Mouse (Mus musculus) testis, adult 2 months (tissue): Measurements from ENCODE around the gene Rtp2. TPM values are rescaled to one million over a fixed set of nuclear protein-coding genes. Genes with fewer than 3 reads are reported as not detected.

Source experiments
- H3K27ac ChIP-seq: fragments of 200-500 bp; 2 replicates; pipeline ENCODE4 v1.5.1; 2012; ENCODE audit warnings: low read depth, low read length; ENCODE audit not compliant: control insufficient read depth, insufficient read depth
- H3K27me3 ChIP-seq: fragments of 200-500 bp; 2 replicates; pipeline ENCODE4 v1.6.1; 2012; ENCODE audit warnings: mild to moderate bottlenecking, low read length, moderate library complexity; ENCODE audit not compliant: control insufficient read depth, insufficient read depth
- H3K36me3 ChIP-seq: fragments of 200-500 bp; 2 replicates; pipeline ENCODE4 v1.6.1; 2012; ENCODE audit warnings: mild to moderate bottlenecking, low read length; ENCODE audit not compliant: control insufficient read depth, insufficient read depth
- H3K4me1 ChIP-seq: fragments of 200-500 bp; 2 replicates; pipeline ENCODE4 v1.6.1; 2012; ENCODE audit warnings: low read length; ENCODE audit not compliant: control insufficient read depth, insufficient read depth
- H3K4me3 ChIP-seq: fragments of 200-500 bp; 2 replicates; pipeline ENCODE4 v1.5.1; 2012; ENCODE audit warnings: low read depth, mild to moderate bottlenecking, low read length, moderate library complexity, mixed read lengths; ENCODE audit not compliant: control insufficient read depth
- CTCF ChIP-seq: fragments of 200-500 bp; IDR thresholded peaks from 2 replicates; pipeline ENCODE4 v1.5.1; 2012; ENCODE audit warnings: low read depth, mild to moderate bottlenecking, inconsistent platforms, low read length, moderate library complexity; ENCODE audit not compliant: control insufficient read depth, insufficient read depth, insufficient replicate concordance
- POLR2A ChIP-seq: fragments of 200-500 bp; IDR thresholded peaks from 2 replicates; pipeline ENCODE4 v1.6.1; 2012; ENCODE audit warnings: low read depth, mild to moderate bottlenecking, inconsistent platforms, low read length, moderate library complexity; ENCODE audit not compliant: control insufficient read depth
- polyA plus RNA-seq: library from polyadenylated mRNA; depleted of rRNA; stranded (reverse); fragments of >200 nt; gene quantifications from 2 replicates; pipeline ENCODE4 v1.2.3, GENCODE M21; 2012

The Rtp2 gene
- polyA plus RNA-seq, 1 experiment: 0.20 TPM

DNA sequence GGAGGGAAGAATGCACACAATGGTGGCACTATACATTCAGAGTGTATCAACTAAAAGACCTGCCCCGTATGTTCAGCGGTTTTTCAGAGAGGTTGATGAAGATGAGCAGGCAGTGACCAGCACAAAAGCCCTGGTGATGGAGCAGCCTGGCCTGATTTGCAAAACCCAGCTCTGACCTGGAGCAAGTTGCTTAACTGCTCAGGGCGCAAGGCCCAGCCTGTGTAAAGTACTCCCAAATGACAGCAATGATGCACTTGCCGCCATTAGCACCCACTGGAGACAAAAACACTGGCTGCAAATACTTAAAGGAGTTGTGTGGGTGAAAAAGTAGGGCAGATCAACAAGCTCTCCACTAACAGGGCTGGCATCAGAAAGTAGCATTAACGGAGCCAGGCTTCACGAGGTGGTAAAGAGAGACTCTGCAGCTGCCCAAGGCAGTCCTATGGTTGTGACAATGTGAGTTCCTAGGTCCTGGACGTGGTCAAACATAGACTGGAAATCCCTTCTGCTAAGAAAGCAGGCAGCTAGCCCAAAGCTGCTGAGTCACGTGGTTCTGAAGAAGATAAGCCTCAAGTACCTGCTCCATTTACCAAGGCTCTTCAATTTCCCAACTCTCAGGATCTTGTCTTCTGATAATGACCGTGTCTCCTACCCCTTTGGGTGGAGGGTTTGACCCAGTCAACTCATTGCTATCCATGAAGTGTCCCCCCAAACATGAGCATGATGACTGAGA is 41.6 kb upstream of the Rtp2 start:
- Histone ChIP-seq H3K36me3 (no peaks in the 10 kb centered on the region), H3K27ac (no peak overlapping the region), H3K4me1 (no peaks in the 10 kb centered on the region), H3K27me3 (no peaks in the 10 kb centered on the region), H3K4me3 (no peak overlapping the region)
- no peak for TF ChIP-seq CTCF
- no peak for TF ChIP-seq POLR2A

DNA sequence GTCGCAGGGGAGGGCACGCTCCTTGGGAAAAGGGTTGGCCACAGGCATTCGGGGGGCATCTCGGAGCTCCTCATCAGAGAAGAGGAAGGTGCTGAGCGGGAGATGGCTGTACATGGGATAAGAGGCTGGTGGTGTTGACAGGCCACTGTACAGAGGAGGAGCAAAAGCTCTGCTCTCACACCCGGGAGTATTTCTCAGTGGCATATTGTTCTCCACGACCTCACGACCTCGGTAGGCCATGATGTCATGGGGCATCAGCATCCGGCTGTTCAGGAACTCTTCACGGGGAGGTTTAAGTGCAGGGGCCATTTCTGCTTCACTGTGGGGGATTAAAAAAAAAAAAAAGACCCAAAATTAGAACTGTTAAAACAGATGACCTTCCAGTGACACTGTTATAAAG is 40.7 kb upstream of the Rtp2 start:
- H3K27ac ChIP-seq: no peak overlapping the region
- H3K4me1 ChIP-seq: peaks cover 4% of the 10 kb centered on the region
- no peak overlapping the region for H3K4me3 ChIP-seq
- H3K27me3 ChIP-seq: no peaks in the 10 kb centered on the region
- TF ChIP-seq POLR2A (no peak), CTCF (no peak)
- no peaks in the 10 kb centered on the region for H3K36me3 ChIP-seq

DNA sequence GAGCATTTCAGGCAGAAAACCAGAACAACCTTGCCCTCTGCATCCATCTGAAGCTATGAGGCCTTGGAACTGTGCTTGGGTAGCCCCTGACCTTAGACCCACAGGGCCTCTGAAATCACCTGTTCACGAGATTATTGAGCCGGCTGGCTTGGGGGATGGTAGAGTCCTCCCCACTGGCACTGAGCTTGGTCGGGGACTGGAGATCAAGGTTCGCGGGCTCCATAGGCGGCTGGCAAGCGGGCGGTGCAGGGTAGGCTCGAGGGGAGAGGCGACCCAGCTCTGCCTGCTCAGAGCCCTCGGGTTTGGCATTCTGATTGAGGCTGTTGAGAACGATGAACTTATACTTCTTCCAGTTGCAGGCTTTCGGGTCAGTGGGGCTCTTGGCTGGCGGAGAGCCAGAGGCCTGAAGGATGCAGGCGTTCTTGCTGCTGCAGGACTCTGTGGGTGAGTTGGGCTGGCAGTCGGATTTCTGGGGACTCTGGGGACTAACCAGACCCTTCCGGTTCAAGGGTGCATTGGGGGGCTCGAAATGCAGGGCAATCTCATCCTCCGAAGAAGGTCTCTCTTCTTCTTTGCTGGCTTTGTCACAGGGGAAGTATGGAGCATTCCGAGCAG is 40.0 kb upstream of the Rtp2 start:
- no peak for TF ChIP-seq POLR2A
- TF ChIP-seq CTCF: no peak
- no peak overlapping the region for H3K27ac ChIP-seq
- peaks cover 6% of the 10 kb centered on the region for H3K4me1 ChIP-seq
- H3K27me3 ChIP-seq: no peaks in the 10 kb centered on the region
- no peaks in the 10 kb centered on the region for H3K36me3 ChIP-seq
- no peak overlapping the region for H3K4me3 ChIP-seq

DNA sequence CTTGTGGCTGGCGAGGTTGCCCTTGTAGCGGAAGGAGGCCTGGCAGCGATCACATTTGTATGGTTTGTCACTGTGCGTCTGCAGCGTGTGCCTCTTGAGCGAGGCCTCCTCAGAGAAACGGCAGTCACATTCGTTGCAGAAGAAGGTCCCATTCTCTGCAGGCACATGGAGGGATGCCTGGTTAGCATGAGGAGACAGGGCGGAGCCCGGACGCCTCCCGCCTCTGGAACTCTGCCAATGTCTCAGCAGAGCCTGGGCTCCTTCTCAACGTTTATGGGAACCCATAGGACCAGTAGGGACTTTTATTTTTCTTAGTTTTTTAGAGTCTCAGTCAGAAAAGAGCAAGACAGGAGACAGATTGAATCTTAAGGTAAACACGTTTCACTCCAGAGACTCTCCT is 37.7 kb upstream of the Rtp2 start:
- Histone ChIP-seq H3K27ac (no peak overlapping the region), H3K4me3 (no peak overlapping the region), H3K27me3 (no peaks in the 10 kb centered on the region), H3K36me3 (no peaks in the 10 kb centered on the region), H3K4me1 (peaks cover 6% of the 10 kb centered on the region)
- no peak for TF ChIP-seq POLR2A
- TF ChIP-seq CTCF: no peak

DNA sequence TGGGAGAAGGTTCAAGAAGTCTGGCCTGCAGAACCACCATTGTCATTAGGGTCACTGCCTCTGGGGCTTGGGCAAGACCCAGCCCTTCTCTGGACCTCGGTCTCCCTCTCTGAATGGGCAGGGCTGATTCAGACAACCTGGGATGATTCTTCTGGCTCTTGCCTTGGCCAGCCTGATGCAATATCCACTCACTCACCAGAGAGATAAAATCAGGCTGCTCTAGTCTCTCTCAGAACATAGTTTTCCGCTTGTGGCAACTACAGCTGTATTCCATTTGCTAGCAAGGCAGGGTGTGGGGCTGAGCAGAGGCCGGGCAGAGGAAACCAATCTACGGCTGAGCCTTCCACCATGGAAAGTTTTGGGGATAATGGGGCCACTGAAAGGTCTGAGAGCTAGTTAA is 36.7 kb upstream of the Rtp2 start:
- no peak overlapping the region for H3K27ac ChIP-seq

DNA sequence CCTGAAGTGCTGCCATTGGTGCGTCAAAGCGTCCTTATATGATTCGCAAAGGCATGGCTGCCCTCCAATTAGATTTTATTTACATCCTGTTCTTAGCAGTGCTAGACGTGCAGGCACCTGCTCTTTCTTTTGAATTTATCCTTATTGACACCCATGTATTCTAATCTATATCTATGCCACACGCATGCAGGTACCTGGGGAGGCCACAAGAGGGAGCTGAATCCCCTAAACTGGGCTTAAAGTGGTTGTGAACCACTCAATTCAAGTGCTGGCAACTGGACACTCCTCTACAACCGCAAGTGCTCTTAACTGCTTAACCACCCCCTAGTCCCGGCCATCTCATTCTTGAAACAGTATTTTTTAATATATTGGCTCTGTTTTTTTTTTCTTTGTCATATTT is 35.1 kb upstream of the Rtp2 start:
- Histone ChIP-seq H3K36me3 (no peaks in the 10 kb centered on the region), H3K4me1 (peaks cover 6% of the 10 kb centered on the region), H3K4me3 (no peak overlapping the region), H3K27ac (no peak overlapping the region), H3K27me3 (no peaks in the 10 kb centered on the region)
- TF ChIP-seq POLR2A (no peak), CTCF (peak; percentile 37; the same call in 1 of the 2 replicates)

More for the DNA sequence above, 36.7 kb upstream of the Rtp2 start:
- Histone ChIP-seq H3K36me3 (no peaks in the 10 kb centered on the region), H3K4me3 (no peak overlapping the region), H3K27me3 (no peaks in the 10 kb centered on the region), H3K4me1 (peaks cover 6% of the 10 kb centered on the region)
- TF ChIP-seq POLR2A: no peak
- TF ChIP-seq CTCF: no peak

DNA sequence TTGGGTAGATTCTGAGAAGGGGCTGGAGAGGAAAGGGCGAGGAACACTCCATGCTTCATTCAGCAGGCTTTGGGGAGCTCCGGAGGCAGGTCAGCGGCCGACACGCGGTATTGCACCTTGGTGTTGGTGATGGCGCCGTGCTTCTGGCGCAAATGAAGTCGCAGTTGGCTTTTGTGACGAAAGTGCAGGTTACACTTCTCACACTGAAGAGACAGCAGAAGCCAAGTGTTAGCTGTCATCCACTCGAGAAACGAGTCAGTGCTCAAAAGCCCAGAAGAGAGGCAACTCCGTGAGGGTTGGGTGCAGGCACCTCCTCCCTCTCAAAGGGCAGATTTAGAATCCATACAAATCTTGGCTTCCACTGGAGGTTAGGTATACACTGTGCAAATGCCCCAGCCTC is 33.9 kb upstream of the Rtp2 start:
- no peaks in the 10 kb centered on the region for H3K36me3 ChIP-seq
- TF ChIP-seq CTCF: no peak
- TF ChIP-seq POLR2A: no peak
- H3K27ac ChIP-seq: no peak overlapping the region
- no peaks in the 10 kb centered on the region for H3K27me3 ChIP-seq
- no peak overlapping the region for H3K4me3 ChIP-seq
- H3K4me1 ChIP-seq: peaks cover 6% of the 10 kb centered on the region

DNA sequence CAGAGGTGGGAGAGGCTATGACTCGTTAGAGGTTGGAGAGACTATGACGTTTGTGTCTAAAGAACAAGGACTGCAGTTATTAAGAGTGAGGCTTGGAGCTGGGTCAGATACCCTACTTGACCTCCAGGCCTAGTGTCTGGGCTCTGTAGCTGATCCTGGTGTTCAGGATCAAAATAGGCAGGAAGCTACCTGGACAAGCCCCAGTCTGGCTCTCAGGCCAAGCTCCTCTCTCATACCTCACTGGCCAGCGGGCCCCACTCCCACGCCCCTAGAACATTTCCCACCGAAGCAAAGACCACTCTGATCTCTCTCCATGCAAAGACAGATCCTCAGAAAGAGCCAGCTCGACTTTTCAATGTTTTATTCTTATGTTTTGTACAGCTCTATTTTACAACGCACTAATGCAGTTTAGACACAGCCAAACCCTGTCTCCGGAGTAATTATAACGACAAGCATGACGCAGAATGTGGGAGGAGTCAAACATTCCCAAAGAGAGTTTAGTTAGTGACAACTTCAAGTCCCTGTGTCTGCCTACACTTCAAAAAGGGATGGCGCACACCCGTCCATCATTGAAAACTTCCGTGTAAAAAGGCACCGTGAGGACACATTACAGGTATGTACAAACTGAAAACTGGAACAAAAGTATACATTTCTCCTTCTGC is 32.6 kb upstream of the Rtp2 start:
- H3K27ac ChIP-seq: no peak overlapping the region
- no peak overlapping the region for H3K4me3 ChIP-seq

More for the DNA sequence above, 32.6 kb upstream of the Rtp2 start:
- Histone ChIP-seq H3K27me3 (no peaks in the 10 kb centered on the region), H3K36me3 (no peaks in the 10 kb centered on the region), H3K4me1 (peaks cover 6% of the 10 kb centered on the region)
- TF ChIP-seq POLR2A (no peak), CTCF (no peak)
